Mouse (Mus musculus): ENCODE data around the gene Olfr986. TPM values are rescaled to one million over a fixed set of nuclear protein-coding genes. Genes with fewer than 3 reads are reported as not detected.

Olfr986 gene
- polyA plus RNA-seq (2012; rRNA removed), result not detected in 2 replicates

DNA sequence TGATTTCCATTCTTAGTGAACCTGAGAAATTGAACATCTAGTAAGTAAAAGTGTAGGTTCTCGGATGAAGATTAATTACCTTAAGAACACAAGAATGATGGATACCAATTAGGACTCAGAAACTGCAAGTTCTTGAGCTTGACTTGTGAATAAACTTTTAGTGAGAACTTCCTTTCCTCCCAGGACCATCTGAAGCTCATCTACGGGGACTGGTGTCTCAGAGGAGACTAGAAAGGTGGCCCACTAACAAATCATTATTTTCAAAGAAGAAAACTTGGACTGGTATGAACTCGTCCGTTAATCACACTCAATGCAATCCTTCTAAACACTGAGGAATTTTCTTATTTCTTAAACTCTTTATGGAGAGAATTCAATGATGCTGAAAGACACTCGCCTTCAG, at the start of gene Olfr986:
TSS of gene Olfr986 (plus strand) at position 301 of the 400 bp plus-strand sequence.

DNA sequence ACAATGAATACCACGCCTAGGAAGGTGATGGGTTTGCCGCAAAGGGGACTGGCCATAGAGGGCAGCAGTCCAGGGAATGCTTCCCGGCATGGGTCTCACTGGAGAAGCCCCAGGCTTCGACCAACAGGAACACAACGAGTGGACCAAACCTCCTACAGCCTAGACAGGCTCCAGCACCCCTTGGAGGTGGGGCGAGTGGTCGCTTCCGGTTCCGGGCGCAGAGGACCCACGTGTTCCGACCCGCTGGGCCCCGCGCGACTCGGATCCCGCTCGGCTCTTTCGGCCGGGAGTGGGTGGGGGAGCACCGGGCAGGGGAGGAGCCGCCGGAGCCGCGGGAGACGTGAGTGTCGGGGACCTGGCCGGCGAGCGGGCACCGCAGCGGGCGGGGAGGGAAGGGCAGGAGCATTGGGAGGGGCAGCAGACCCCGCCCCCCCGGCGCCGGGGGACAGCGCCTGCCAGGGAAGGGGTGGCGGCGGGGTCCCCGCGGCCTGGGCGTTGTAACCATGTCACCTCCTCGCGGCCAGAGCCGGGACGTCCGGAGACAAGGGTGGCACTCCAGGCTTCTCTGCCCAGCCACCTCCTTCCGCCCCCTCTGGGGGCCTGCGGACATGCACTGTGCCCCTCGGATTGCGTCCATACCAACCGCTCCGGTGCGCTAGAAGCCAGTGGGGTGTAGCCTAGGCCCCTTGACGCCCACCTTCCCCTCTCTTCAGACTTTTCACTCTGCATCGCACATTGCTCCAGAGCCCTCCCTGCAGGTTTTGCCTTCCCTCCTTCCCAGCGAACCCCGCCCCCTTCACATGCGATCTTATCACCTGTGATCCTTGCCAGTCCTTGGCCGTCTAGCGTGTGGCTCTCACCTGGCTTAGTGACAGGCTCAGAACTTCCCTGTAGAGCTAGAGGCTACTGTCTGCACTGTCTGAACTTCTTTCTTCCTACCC, 11.6 kb downstream of the Olfr986 start, which contains the start of gene Zfp202:
TSS of gene Zfp202 (plus strand) at position 219 of the 941 bp plus-strand sequence.

Other genes starting within 250 kb of the Olfr986 start
- gene Olfr974, start 243.4 kb upstream of the Olfr986 start, polyA plus RNA-seq (2012; rRNA removed), result not detected in 2 replicates
- gene Olfr975, start 228.9 kb upstream of the Olfr986 start, polyA plus RNA-seq (2012; rRNA removed), result not detected in 2 replicates
- gene Olfr976, start 219.8 kb upstream of the Olfr986 start, polyA plus RNA-seq (2012; rRNA removed), result not detected in 2 replicates
- not detected in 2 replicates for gene Olfr978, start 188.8 kb upstream of the Olfr986 start, polyA plus RNA-seq (2012; rRNA removed)
- gene Olfr979, start 177.5 kb upstream of the Olfr986 start, polyA plus RNA-seq (2012; rRNA removed), result not detected in 2 replicates
- gene Olfr980, start 171.3 kb upstream of the Olfr986 start, polyA plus RNA-seq (2012; rRNA removed), result not detected in 2 replicates
- gene Olfr981, start 159.5 kb upstream of the Olfr986 start, polyA plus RNA-seq (2012; rRNA removed), result not detected in 2 replicates
- not detected in 2 replicates for gene Olfr982, start 107.1 kb upstream of the Olfr986 start, polyA plus RNA-seq (2012; rRNA removed)
- gene Olfr983, start 87.3 kb upstream of the Olfr986 start, polyA plus RNA-seq (2012; rRNA removed), result not detected in 2 replicates
- not detected in 2 replicates for gene Olfr984, start 66.7 kb upstream of the Olfr986 start, polyA plus RNA-seq (2012; rRNA removed)
- gene Olfr985, start 50.7 kb upstream of the Olfr986 start, polyA plus RNA-seq (2012; rRNA removed), result not detected in 2 replicates
- not detected in 2 replicates for gene Tmem225, start 32.8 kb upstream of the Olfr986 start, polyA plus RNA-seq (2012; rRNA removed)
- 0.56 and 0.58 TPM in 2 replicates for gene Zfp202, start 11.4 kb downstream of the Olfr986 start, polyA plus RNA-seq (2012; rRNA removed)
- 0.37 and 0.62 TPM in 2 replicates for gene Scn3b, start 88.3 kb downstream of the Olfr986 start, polyA plus RNA-seq (2012; rRNA removed)